Mouse (Mus musculus) intestine, embryonic 16.5 days (tissue): ENCODE data around the gene A030003K21Rik. TPM values are rescaled to one million over a fixed set of nuclear protein-coding genes. Genes with fewer than 3 reads are reported as not detected.
"Not testable (repeated sequence)": the region's sequence is repeated elsewhere in the genome, so short reads cannot be mapped to it uniquely, and the experiment has no call there.

Experiments
- ATAC-seq: fragments of 200-750 bp; cut with Nextera tagmentation; 2 replicates; pipeline ENCODE4 v1.8.0; 2017; ENCODE audit warnings: moderate TSS enrichment, moderate library complexity
- H3K27ac ChIP-seq: fragments of 300-500 bp; sonication (generic); 2 replicates; pipeline ENCODE4 v1.5.1; 2014; ENCODE audit warnings: mild to moderate bottlenecking, low read length
- H3K27me3 ChIP-seq: fragments of 300-500 bp; sonication (generic); replicated peaks from 2 replicates; pipeline ENCODE4 v1.6.1; 2014; ENCODE audit warnings: low read length, control low read depth, mixed read lengths; ENCODE audit not compliant: control insufficient read depth, insufficient read depth
- H3K36me3 ChIP-seq: fragments of 300-500 bp; sonication (generic); 2 replicates; pipeline ENCODE4 v1.6.1; 2014; ENCODE audit warnings: low read length, control low read depth; ENCODE audit not compliant: control insufficient read depth, insufficient read depth
- H3K4me1 ChIP-seq: fragments of 300-500 bp; sonication (generic); 2 replicates; pipeline ENCODE4 v1.6.1; 2014; ENCODE audit warnings: low read length, control low read depth, mixed read lengths; ENCODE audit not compliant: control insufficient read depth, insufficient read depth
- H3K4me2 ChIP-seq: fragments of 300-500 bp; sonication (generic); 2 replicates; pipeline ENCODE4 v1.6.1; 2014; ENCODE audit warnings: low read depth, low read length, control low read depth
- H3K4me3 ChIP-seq: fragments of 300-500 bp; sonication (generic); 2 replicates; pipeline ENCODE4 v1.5.1; 2014; ENCODE audit warnings: mild to moderate bottlenecking, low read length
- H3K9ac ChIP-seq: fragments of 300-500 bp; sonication (generic); 2 replicates; pipeline ENCODE4 v1.6.1; 2014; ENCODE audit warnings: low read depth, low read length
- H3K9me3 ChIP-seq: fragments of 300-500 bp; sonication (generic); 2 replicates; pipeline ENCODE4 v1.6.1; 2016; ENCODE audit warnings: low read length, control low read depth; ENCODE audit not compliant: control insufficient read depth
- WGBS: fragments of 180-500 bp; shearing (Covaris S2); extraction: QIAGEN DNeasy Blood & Tissue Kit; methylation state at CpG from one replicate; pipeline ENCODE4 v1.1.7; 2014; 5-methylcytosine and 5-hydroxymethylcytosine counted together
- polyA plus RNA-seq: library from polyadenylated mRNA; unstranded; fragments of >200 nt; fragmentation: Nextera tagmentation; extraction: Ambion mirVana; gene quantifications from 2 replicates; pipeline ENCODE4 v1.2.1, GENCODE M21; 2015

Gene A030003K21Rik
- polyA plus RNA-seq, 1 experiment from 2014 or later = not detected

- no peaks in the 10 kb centered on the region for H3K36me3 ChIP-seq
- 81% methylated on average over 1 of the region's 1 CpGs for WGBS
- no peak overlapping the region for H3K4me2 ChIP-seq
- H3K27ac ChIP-seq = no peak overlapping the region
- no peaks in the 10 kb centered on the region for H3K9me3 ChIP-seq
- ATAC-seq = no peak
- no peaks in the 10 kb centered on the region for H3K4me1 ChIP-seq
- H3K4me3 ChIP-seq = no peak overlapping the region
- no peak overlapping the region for H3K9ac ChIP-seq
- no peaks in the 10 kb centered on the region for H3K27me3 ChIP-seq
These were observed 30.1 kb upstream of the A030003K21Rik start for GRCm38 (mm10) chr1:82973244-82973643.

GRCm38 (mm10) chr1:82972046-82972445 lies 28.9 kb upstream of the A030003K21Rik start:
- Histone ChIP-seq H3K9me3 (no peaks in the 10 kb centered on the region), H3K4me2 (no peak overlapping the region), H3K9ac (no peak overlapping the region), H3K36me3 (no peaks in the 10 kb centered on the region), H3K27ac (no peak overlapping the region), H3K4me1 (no peaks in the 10 kb centered on the region), H3K27me3 (no peaks in the 10 kb centered on the region), H3K4me3 (no peak overlapping the region)
- no peak for ATAC-seq
- WGBS = 47% methylated on average over 4 of the region's 4 CpGs

- WGBS = 65% methylated on average over 3 of the region's 3 CpGs
- Histone ChIP-seq H3K9me3 (no peaks in the 10 kb centered on the region), H3K4me3 (no peak overlapping the region)
These were observed 23.2 kb upstream of the A030003K21Rik start for GRCm38 (mm10) chr1:82966413-82966812.

GRCm38 (mm10) chr1:82959870-82960385 lies 16.7 kb upstream of the A030003K21Rik start, which contains the start of gene Gm47955:
Gm47955 (plus strand) TSS chr1:82960286.
- Histone ChIP-seq H3K4me2 (no peak within 1 kb of the TSS), H3K9ac (no peak within 1 kb of the TSS), H3K36me3 (no peaks in the 10 kb centered on the region), H3K9me3 (no peaks in the 10 kb centered on the region), H3K4me1 (no peaks in the 10 kb centered on the region), H3K27ac (no peak within 1 kb of the TSS), H3K4me3 (no peak within 1 kb of the TSS), H3K27me3 (no peaks in the 10 kb centered on the region)
- WGBS = 82% methylated on average over 11 of the region's 11 CpGs
- ATAC-seq = no peak

More at GRCm38 (mm10) chr1:82966413-82966812, 23.2 kb upstream of the A030003K21Rik start:
- no peak overlapping the region for H3K4me2 ChIP-seq
- H3K27me3 ChIP-seq = no peaks in the 10 kb centered on the region
- H3K4me1 ChIP-seq = no peaks in the 10 kb centered on the region
- no peaks in the 10 kb centered on the region for H3K36me3 ChIP-seq
- no peak for ATAC-seq
- H3K9ac ChIP-seq = no peak overlapping the region
- H3K27ac ChIP-seq = no peak overlapping the region

GRCm38 (mm10) chr1:82955913-82956312 lies 12.7 kb upstream of the A030003K21Rik start, which contains the start of gene Gm7544:
Gm7544 (minus strand) TSS chr1:82956013.
- not testable (repeated sequence) for H3K9ac ChIP-seq, H3K4me2 ChIP-seq, H3K27ac ChIP-seq, H3K4me1 ChIP-seq, H3K9me3 ChIP-seq, H3K36me3 ChIP-seq, H3K4me3 ChIP-seq, H3K27me3 ChIP-seq, ATAC-seq

- no peaks in the 10 kb centered on the region for H3K36me3 ChIP-seq
- no peak overlapping the region for H3K9ac ChIP-seq
- H3K4me2 ChIP-seq = no peak overlapping the region
- 90% methylated on average over 2 of the region's 2 CpGs for WGBS
- no peaks in the 10 kb centered on the region for H3K9me3 ChIP-seq
- H3K4me1 ChIP-seq = no peaks in the 10 kb centered on the region
- no peak for ATAC-seq
- no peak overlapping the region for H3K27ac ChIP-seq
- H3K27me3 ChIP-seq = no peaks in the 10 kb centered on the region
- no peak overlapping the region for H3K4me3 ChIP-seq
These were observed 5.4 kb upstream of the A030003K21Rik start for GRCm38 (mm10) chr1:82948601-82949000.

GRCm38 (mm10) chr1:82946029-82946428 lies 2.8 kb upstream of the A030003K21Rik start:
- not testable (repeated sequence) for H3K9ac ChIP-seq, H3K4me2 ChIP-seq, H3K9me3 ChIP-seq, H3K27ac ChIP-seq, ATAC-seq, H3K36me3 ChIP-seq, H3K27me3 ChIP-seq, H3K4me1 ChIP-seq, H3K4me3 ChIP-seq
- WGBS = 100% methylated on average over 2 of the region's 2 CpGs

DNA sequence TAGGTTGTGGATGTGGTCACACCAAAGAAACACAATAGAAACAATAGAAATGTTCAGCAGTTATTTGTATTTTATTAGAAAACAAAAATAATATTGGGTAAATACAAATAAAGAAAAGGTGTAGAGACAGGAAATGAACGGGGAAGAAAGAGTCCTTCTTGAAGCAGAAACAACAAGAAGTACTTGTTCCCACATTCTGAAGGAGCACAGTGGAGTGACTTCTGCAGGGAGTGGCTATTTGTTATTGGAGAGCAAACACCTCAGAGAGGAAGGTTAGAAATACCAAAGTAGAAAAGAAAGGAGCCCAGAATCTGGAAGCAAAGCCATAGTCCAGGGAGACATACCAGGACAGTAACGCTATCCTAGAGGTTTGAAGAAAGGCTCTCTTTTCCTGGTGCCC lies 683 bp downstream of the A030003K21Rik start:
- H3K9ac ChIP-seq, H3K9me3 ChIP-seq, H3K4me1 ChIP-seq, H3K36me3 ChIP-seq, H3K4me2 ChIP-seq, H3K4me3 ChIP-seq, H3K27ac ChIP-seq, H3K27me3 ChIP-seq, ATAC-seq: not testable (repeated sequence)
- 80% methylated on average over 1 of the region's 2 CpGs for WGBS

DNA sequence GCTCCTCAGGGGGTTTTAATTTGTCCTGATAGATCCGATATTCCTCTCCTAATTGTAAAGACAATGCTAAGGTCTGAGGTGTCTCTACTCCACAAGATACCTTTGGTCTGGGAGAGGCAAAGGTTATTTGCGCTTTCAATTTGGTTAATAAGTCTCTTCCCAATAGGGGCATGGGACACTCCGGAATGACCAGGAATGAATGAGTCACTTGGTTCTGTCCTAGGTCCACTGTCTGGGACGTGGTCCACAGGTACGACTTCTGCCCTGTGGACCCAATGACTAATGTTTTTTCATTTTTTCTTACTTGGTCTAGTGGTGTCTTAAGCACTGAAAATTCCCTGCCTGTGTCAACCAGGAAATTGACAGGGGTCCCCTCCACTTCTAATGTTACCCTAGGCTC lies 4.5 kb downstream of the A030003K21Rik start:
- Histone ChIP-seq H3K4me2 (no peak overlapping the region), H3K9me3 (peaks cover 6% of the 10 kb centered on the region; the same call in 1 of the 2 replicates), H3K4me1 (no peaks in the 10 kb centered on the region), H3K27ac (no peak overlapping the region), H3K36me3 (no peaks in the 10 kb centered on the region), H3K9ac (no peak overlapping the region), H3K27me3 (no peaks in the 10 kb centered on the region), H3K4me3 (no peak overlapping the region)
- no peak for ATAC-seq
- 91% methylated on average over 5 of the region's 5 CpGs for WGBS

GRCm38 (mm10) chr1:82931326-82931725 lies 11.9 kb downstream of the A030003K21Rik start, which contains the start of gene Gm6217:
Gm6217 (minus strand) TSS chr1:82931399.
- not testable (repeated sequence) for ATAC-seq, H3K36me3 ChIP-seq, H3K4me1 ChIP-seq, H3K4me3 ChIP-seq, H3K9ac ChIP-seq, H3K27me3 ChIP-seq, H3K4me2 ChIP-seq, H3K27ac ChIP-seq, H3K9me3 ChIP-seq
- no CpG with 5 or more reads among the region's 6 CpGs for WGBS
